ENCODE assay signal across 8 mouse cellular contexts in genomic region chr3:54807666-54808217, GRCm38 (mm10). TPM values are rescaled to one million over a fixed set of nuclear protein-coding genes. Genes with fewer than 3 reads are reported as not detected.
A peak's percentile ranks its signal among the peaks of the same experiment; 100 is the strongest.
DNase-seq lines count a peak whose midpoint lies in the region; ATAC-seq and TF ChIP-seq lines count a peak whose summit lies in the region.

TSS of gene Rfxap (minus strand) at chr3:54807791.

- H3K36me3 ChIP-seq in G1E (replicated peaks): peaks cover 28% of the 10 kb centered on the region
- H3K36me3 ChIP-seq in forebrain, embryonic 16.5 days (ENCODE audit: control insufficient read depth, insufficient read depth): peaks cover 12% of the 10 kb centered on the region
- peaks cover 16% of the 10 kb centered on the region for H3K36me3 ChIP-seq in lung, embryonic 14.5 days (ENCODE audit: insufficient read depth)
- peaks cover 11% of the 10 kb centered on the region; the same call in 1 of the 2 replicates for H3K36me3 ChIP-seq in thymus, adult 2 months (ENCODE audit: control insufficient read depth, insufficient read depth, low read length)

- WGBS in forebrain, embryonic 16.5 days: under 1% methylated on average over 52 of the region's 52 CpGs
- WGBS in lung, embryonic 14.5 days: under 1% methylated on average over 52 of the region's 52 CpGs
- WGBS in olfactory bulb, adult 2 months: under 1% methylated on average over 52 of the region's 52 CpGs
- WGBS in thymus, adult 2 months: under 1% methylated on average over 52 of the region's 52 CpGs

- no peak for TF ChIP-seq CTCF in G1E (IDR thresholded peaks at IDR 0.05; ENCODE audit: low read depth, low read length)
- TF ChIP-seq CTCF in layer of hippocampus, adult 2 months (conservative IDR thresholded peaks at IDR 0.05): no peak
- TF ChIP-seq CTCF in lung, embryonic 14.5 days (IDR thresholded peaks at IDR 0.05; ENCODE audit: low read depth): no peak
- no peak for TF ChIP-seq CTCF in olfactory bulb, adult 2 months (IDR thresholded peaks at IDR 0.05; ENCODE audit: insufficient read depth, low read depth, low read length)
- no peak; the same call in 1 of the 2 replicates for TF ChIP-seq CTCF in thymus, adult 2 months (IDR thresholded peaks at IDR 0.05; ENCODE audit: borderline replicate concordance, control insufficient read depth, extremely low read depth, insufficient read depth, low read length, poor library complexity)

- ATAC-seq in G1E (ENCODE audit: extremely low read depth, insufficient number of reproducible peaks, low FRiP score, poor library complexity, severe bottlenecking): peak; percentile 66
- peak; percentile 94 for ATAC-seq in forebrain, embryonic 16.5 days
- ATAC-seq in lung, embryonic 14.5 days (ENCODE audit: insufficient read depth): peak; percentile 93

- peak within 1 kb of the TSS; percentile 75 for H3K4me2 ChIP-seq in forebrain, embryonic 16.5 days (ENCODE audit: low read length)
- H3K4me2 ChIP-seq in lung, embryonic 14.5 days: peak within 1 kb of the TSS; percentile 92

- H3K4me3 ChIP-seq in G1E (ENCODE audit: low read depth, low read length): peak within 1 kb of the TSS; percentile 97
- peak within 1 kb of the TSS; percentile 91 for H3K4me3 ChIP-seq in forebrain, embryonic 16.5 days (replicated peaks; ENCODE audit: low read length)
- peak within 1 kb of the TSS; percentile 67 for H3K4me3 ChIP-seq in layer of hippocampus, adult 2 months
- peak within 1 kb of the TSS; percentile 87 for H3K4me3 ChIP-seq in lung, embryonic 14.5 days (ENCODE audit: low read depth, low read length)
- peak within 1 kb of the TSS; percentile 81 for H3K4me3 ChIP-seq in olfactory bulb, adult 2 months (ENCODE audit: insufficient read depth, low read depth, low read length)
- peak within 1 kb of the TSS; percentile 72 for H3K4me3 ChIP-seq in thymus, adult 2 months (ENCODE audit: control insufficient read depth, insufficient read depth, low read length)

- peak; percentile 92 for DNase-seq in G1E (ENCODE audit: low spot score)
- DNase-seq in cerebellum, adult 18-20 months: peak; percentile 96 to 98
- DNase-seq in heart, postnatal 36 days: peak; percentile 96 to 97
- DNase-seq in layer of hippocampus, adult 2 months (ENCODE audit: low spot score in 2 of 2): peak; percentile 93 to 94
- DNase-seq in lung, embryonic 14.5 days: peak; percentile 97
- DNase-seq in thymus, adult 2 months: peak; percentile 92

- peak within 1 kb of the TSS; percentile 98 for H3K9ac ChIP-seq in forebrain, embryonic 16.5 days (replicated peaks; ENCODE audit: low read depth, low read length)
- peak within 1 kb of the TSS; percentile 93 for H3K9ac ChIP-seq in lung, embryonic 14.5 days

- H3K27me3 ChIP-seq in G1E (ENCODE audit: insufficient read depth, low read length): no peaks in the 10 kb centered on the region
- no peaks in the 10 kb centered on the region for H3K27me3 ChIP-seq in forebrain, embryonic 16.5 days (replicated peaks; ENCODE audit: control insufficient read depth, insufficient read depth, low read length)
- no peaks in the 10 kb centered on the region for H3K27me3 ChIP-seq in lung, embryonic 14.5 days (ENCODE audit: insufficient read depth, low read length)
- no peaks in the 10 kb centered on the region for H3K27me3 ChIP-seq in thymus, adult 2 months (ENCODE audit: control insufficient read depth, insufficient read depth, low read length)

- peak within 1 kb of the TSS; percentile 95 for H3K27ac ChIP-seq in forebrain, embryonic 16.5 days (ENCODE audit: low read length)
- H3K27ac ChIP-seq in layer of hippocampus, adult 2 months: peak within 1 kb of the TSS; percentile 96
- peak within 1 kb of the TSS; percentile 90 for H3K27ac ChIP-seq in lung, embryonic 14.5 days (ENCODE audit: low read depth)
- H3K27ac ChIP-seq in olfactory bulb, adult 2 months (ENCODE audit: insufficient read depth, low read depth, low read length): peak within 1 kb of the TSS; percentile 86
- no peak within 1 kb of the TSS for H3K27ac ChIP-seq in thymus, adult 2 months (ENCODE audit: control insufficient read depth, insufficient read depth, low read length)

- peaks cover 23% of the 10 kb centered on the region for H3K4me1 ChIP-seq in G1E (ENCODE audit: insufficient read depth, low read depth, low read length)
- peaks cover 20% of the 10 kb centered on the region for H3K4me1 ChIP-seq in forebrain, embryonic 16.5 days (replicated peaks; ENCODE audit: control insufficient read depth, insufficient read depth, low read length)
- H3K4me1 ChIP-seq in lung, embryonic 14.5 days (ENCODE audit: insufficient read depth): 0 out of 2 replicates have a peak, but pooled peaks cover 4% of the 10 kb centered on the region
- peaks cover 4% of the 10 kb centered on the region; the same call in 1 of the 2 replicates for H3K4me1 ChIP-seq in olfactory bulb, adult 2 months (ENCODE audit: control insufficient read depth, insufficient read depth, low read length)
- H3K4me1 ChIP-seq in thymus, adult 2 months (replicated peaks; ENCODE audit: control insufficient read depth, insufficient read depth, low read length): peaks cover 9% of the 10 kb centered on the region

- intact Hi-C loops in heart, postnatal 36 days (cut with DNase I): loop anchor here (5.0 to 10.0 kb wide), 2 partner anchors 70 to 547 kb away; partner anchors contain the start of genes Alg5 and Exosc8

- no peaks in the 10 kb centered on the region for H3K9me3 ChIP-seq in G1E (replicated peaks)
- H3K9me3 ChIP-seq in forebrain, embryonic 16.5 days (ENCODE audit: control insufficient read depth, low read length): no peaks in the 10 kb centered on the region
- no peaks in the 10 kb centered on the region for H3K9me3 ChIP-seq in lung, embryonic 14.5 days (ENCODE audit: low read depth, low read length)

- TF ChIP-seq POLR2A in olfactory bulb, adult 2 months (IDR thresholded peaks at IDR 0.05; ENCODE audit: insufficient read depth, low read depth, low read length): peak; percentile 84
- TF ChIP-seq POLR2A in thymus, adult 2 months (IDR thresholded peaks at IDR 0.05; ENCODE audit: control insufficient read depth, extremely low read depth, insufficient read depth, low read length, poor library complexity): peak; percentile 81

RNA-seq across cellular contexts. Expression of gene Rfxap, which starts in this region (rescaled TPM):
- total RNA-seq in G1E (2014; fragmentation: Nextera tagmentation): 9.9 and 25.2 TPM in 2 replicates
- 60.2 and 60.8 TPM in 2 replicates for total RNA-seq in G1E (2017)
- polyA plus RNA-seq in G1E (2012): 97.5 and 128 TPM in 2 replicates
- 34.9 and 37.6 TPM in 2 replicates for polyA plus RNA-seq in forebrain, embryonic 16.5 days (2015; fragmentation: Nextera tagmentation; extraction: Ambion mirVana)
- total RNA-seq in heart, postnatal 36 days (2021): 10 to 100 TPM; 19.1 to 23.2 TPM
- total RNA-seq in layer of hippocampus, adult 2 months (2021): 10 to 100 TPM; 46.7 to 55.1 TPM
- polyA plus RNA-seq in lung, embryonic 14.5 days (2014; fragmentation: Nextera tagmentation; extraction: Ambion mirVana): 34.4 and 35.6 TPM in 2 replicates
- polyA plus RNA-seq in olfactory bulb, adult 2 months (2012; ENCODE audit: insufficient read depth, insufficient read length, low replicate concordance, missing spikeins): not detected in 2 replicates
- polyA plus RNA-seq in thymus, adult 2 months (2012; rRNA removed): 29.8 and 42.3 TPM in 2 replicates

Comparison
In these comparisons a context has a peak if more than half of its experiments do, and no peak if none do; other contexts are left out.
1. RNA of gene Rfxap (polyA plus RNA-seq): 97.5 to 128 TPM in G1E, 34.9 to 37.6 TPM in forebrain, embryonic 16.5 days, 34.4 to 35.6 TPM in lung, embryonic 14.5 days and 29.8 to 42.3 TPM in thymus, adult 2 months; not detected in olfactory bulb, adult 2 months; every median in the first group is over 10 times any median in the second.
2. Peak in every context shown above with its lines, with median percentiles within 50 percentile points of each other: ATAC-seq, DNase-seq and H3K4me3 ChIP-seq.